Mouse (Mus musculus) hindbrain, postnatal 0 days (tissue): ENCODE results near the gene Ccsap. TPM values are rescaled to one million over a fixed set of nuclear protein-coding genes. Genes with fewer than 3 reads are reported as not detected.

ENCODE experiments used
- ATAC-seq: fragments of 200-750 bp; cut with Nextera tagmentation; 2 replicates; pipeline ENCODE4 v1.8.0; 2017; ENCODE audit warnings: mild to moderate bottlenecking, moderate TSS enrichment, moderate library complexity
- DNase-seq: peaks from one replicate; pipeline ENCODE4 v3.0.0-alpha.2; 2015; ENCODE audit warnings: low spot score
- H3K27ac ChIP-seq: fragments of 300-500 bp; sonication (generic); 2 replicates; pipeline ENCODE4 v1.5.1; 2014; ENCODE audit warnings: mild to moderate bottlenecking
- H3K27me3 ChIP-seq: fragments of 300-500 bp; sonication (generic); 2 replicates; pipeline ENCODE4 v1.6.1; 2014; ENCODE audit warnings: low read length, mixed read lengths; ENCODE audit not compliant: insufficient read depth
- H3K36me3 ChIP-seq: fragments of 300-500 bp; sonication (generic); 2 replicates; pipeline ENCODE4 v1.6.1; 2014; ENCODE audit warnings: low read length, mixed read lengths; ENCODE audit not compliant: insufficient read depth
- H3K4me1 ChIP-seq: fragments of 300-500 bp; sonication (generic); 2 replicates; pipeline ENCODE4 v1.6.1; 2014; ENCODE audit warnings: antibody characterized with exemption, low read length, mixed read lengths; ENCODE audit not compliant: insufficient read depth
- H3K4me2 ChIP-seq: fragments of 300-500 bp; sonication (generic); 2 replicates; pipeline ENCODE4 v1.6.1; 2014; ENCODE audit warnings: low read depth, mild to moderate bottlenecking, low read length, moderate library complexity, mixed read lengths
- H3K4me3 ChIP-seq: fragments of 300-500 bp; sonication (generic); 2 replicates; pipeline ENCODE4 v1.5.1; 2014; ENCODE audit warnings: low read length
- H3K9ac ChIP-seq: fragments of 300-500 bp; sonication (generic); replicated peaks from 2 replicates; pipeline ENCODE4 v1.6.1; 2014; ENCODE audit warnings: mild to moderate bottlenecking, low read length, moderate library complexity, mixed read lengths
- H3K9me3 ChIP-seq: fragments of 300-500 bp; sonication (generic); 2 replicates; pipeline ENCODE4 v1.6.1; 2016; ENCODE audit warnings: low read length, mixed read lengths
- CTCF ChIP-seq: IDR thresholded peaks from 2 replicates; pipeline ENCODE4 v1.5.1; 2016; ENCODE audit warnings: antibody characterized with exemption, control low read depth, low read depth
- WGBS: fragments of 180-500 bp; shearing (Covaris S2); extraction: QIAGEN DNeasy Blood & Tissue Kit; methylation state at CpG from one replicate; pipeline ENCODE4 v1.1.7; 2014; 5-methylcytosine and 5-hydroxymethylcytosine counted together
- polyA plus RNA-seq: library from polyadenylated mRNA; unstranded; fragments of >200 nt; fragmentation: Nextera tagmentation; extraction: Ambion mirVana; gene quantifications from 2 replicates; pipeline ENCODE4 v1.2.1, GENCODE M21; 2015
- total RNA-seq: library from RNA; depleted of rRNA; stranded (reverse); fragments of >200 nt; gene quantifications from 2 replicates; pipeline ENCODE4 v1.2.3, GENCODE M21; 2014; rRNA removed

Ccsap gene
- total RNA-seq: 13.4 and 14.8 TPM in 2 replicates
- polyA plus RNA-seq: 5.0 and 6.4 TPM in 2 replicates

DNA sequence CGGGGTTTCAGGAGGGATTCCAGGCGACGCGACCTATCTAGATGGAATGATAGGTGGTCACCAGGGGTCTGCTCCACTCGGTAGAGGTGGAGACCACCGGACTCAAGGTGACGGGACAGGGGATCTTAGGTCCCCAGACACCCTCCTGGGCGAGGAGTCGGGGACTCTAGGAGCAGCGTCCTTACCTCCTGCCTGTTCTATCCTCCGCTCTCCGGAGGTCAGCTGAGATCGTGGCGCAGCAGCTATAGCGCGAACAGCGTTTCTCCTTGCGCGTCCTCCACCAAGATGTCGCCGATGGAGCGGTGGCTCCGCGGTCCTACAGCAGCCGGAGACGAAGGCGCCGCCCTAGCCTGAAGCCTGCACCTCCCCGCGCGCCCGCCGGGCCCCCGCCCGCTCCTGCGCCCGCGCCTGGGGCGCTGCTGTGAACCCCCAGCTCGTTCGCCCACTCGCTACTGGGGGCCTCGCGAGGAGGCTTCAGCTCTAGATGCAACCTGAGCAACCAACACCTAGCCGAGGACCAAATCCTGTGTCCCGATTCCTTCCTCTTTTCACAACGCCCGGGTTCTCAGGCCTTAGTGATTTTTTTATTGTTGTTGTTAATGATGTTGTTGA lies at the start of gene Ccsap:
Gene Ccsap (minus strand): TSS at position 562 of the 612 bp plus-strand sequence.
- H3K9me3 ChIP-seq: no peaks in the 10 kb centered on the region
- WGBS: 2% methylated on average over 47 of the region's 48 CpGs
- peak within 1 kb of the TSS; percentile 84 for H3K27ac ChIP-seq
- peak within 1 kb of the TSS; percentile 79 for H3K9ac ChIP-seq
- no peaks in the 10 kb centered on the region for H3K36me3 ChIP-seq
- H3K4me2 ChIP-seq: peak within 1 kb of the TSS; percentile 96
- H3K4me3 ChIP-seq: peak within 1 kb of the TSS; percentile 93
- no peak for TF ChIP-seq CTCF
- ATAC-seq (peak; percentile 73; the same call in 1 of the 2 replicates), DNase-seq (peak; percentile 67)
- H3K4me1 ChIP-seq: no peaks in the 10 kb centered on the region
- no peaks in the 10 kb centered on the region for H3K27me3 ChIP-seq

DNA sequence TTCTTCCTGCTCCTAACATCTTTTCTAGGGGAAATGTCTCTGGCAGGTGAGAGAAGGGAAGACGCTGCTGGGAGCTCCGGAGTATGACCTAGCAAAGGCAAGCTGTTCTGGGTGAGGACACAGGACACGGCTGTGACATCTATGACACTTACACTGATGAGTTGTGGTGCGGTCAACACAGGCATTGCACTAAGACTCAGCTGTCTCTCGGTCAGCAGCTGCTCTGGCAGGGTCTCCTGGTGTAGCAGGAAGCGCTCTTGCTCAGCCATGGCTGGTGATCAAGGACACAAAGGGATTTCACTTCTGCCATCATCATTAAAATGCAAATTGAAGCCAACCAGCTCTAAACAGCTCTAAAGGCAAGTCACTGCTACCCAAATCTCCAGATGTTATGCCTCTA lies 47.6 kb upstream of the Ccsap start:
- H3K9me3 ChIP-seq: no peaks in the 10 kb centered on the region
- no peak overlapping the region for H3K9ac ChIP-seq
- no peaks in the 10 kb centered on the region for H3K4me1 ChIP-seq
- H3K4me2 ChIP-seq: no peak overlapping the region
- no peak overlapping the region for H3K4me3 ChIP-seq
- H3K27ac ChIP-seq: no peak overlapping the region
- no peak for ATAC-seq
- no peak for DNase-seq
- 85% methylated on average over 6 of the region's 6 CpGs for WGBS
- no peaks in the 10 kb centered on the region for H3K27me3 ChIP-seq
- H3K36me3 ChIP-seq: peaks cover 72% of the 10 kb centered on the region
- no peak for TF ChIP-seq CTCF

DNA sequence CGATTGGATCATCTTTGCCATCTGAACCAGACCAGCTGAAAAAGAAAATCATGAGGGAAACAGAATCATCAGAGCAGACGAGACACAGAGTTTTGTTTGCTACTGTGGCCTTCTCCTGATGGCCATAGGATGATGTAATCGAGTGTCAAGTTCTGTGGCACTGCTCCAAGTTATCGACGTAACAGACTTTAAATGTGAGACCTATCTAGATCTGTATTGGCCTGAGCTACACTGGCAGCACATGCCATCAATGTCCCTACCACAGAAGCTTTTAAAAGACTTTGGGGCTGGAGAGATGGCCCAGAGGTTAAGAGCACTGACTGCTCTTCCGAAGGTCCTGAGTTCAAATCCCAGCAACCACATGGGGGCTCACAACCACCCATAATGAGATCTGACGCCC lies 42.6 kb upstream of the Ccsap start:
- no peak overlapping the region for H3K9ac ChIP-seq
- no peaks in the 10 kb centered on the region for H3K9me3 ChIP-seq
- H3K4me3 ChIP-seq: no peak overlapping the region
- H3K36me3 ChIP-seq: peaks cover 55% of the 10 kb centered on the region
- WGBS: 88% methylated on average over 7 of the region's 7 CpGs
- H3K27ac ChIP-seq: no peak overlapping the region
- no peak overlapping the region for H3K4me2 ChIP-seq
- no peak for ATAC-seq
- TF ChIP-seq CTCF: no peak
- H3K4me1 ChIP-seq: no peaks in the 10 kb centered on the region
- no peaks in the 10 kb centered on the region for H3K27me3 ChIP-seq
- DNase-seq: no peak

DNA sequence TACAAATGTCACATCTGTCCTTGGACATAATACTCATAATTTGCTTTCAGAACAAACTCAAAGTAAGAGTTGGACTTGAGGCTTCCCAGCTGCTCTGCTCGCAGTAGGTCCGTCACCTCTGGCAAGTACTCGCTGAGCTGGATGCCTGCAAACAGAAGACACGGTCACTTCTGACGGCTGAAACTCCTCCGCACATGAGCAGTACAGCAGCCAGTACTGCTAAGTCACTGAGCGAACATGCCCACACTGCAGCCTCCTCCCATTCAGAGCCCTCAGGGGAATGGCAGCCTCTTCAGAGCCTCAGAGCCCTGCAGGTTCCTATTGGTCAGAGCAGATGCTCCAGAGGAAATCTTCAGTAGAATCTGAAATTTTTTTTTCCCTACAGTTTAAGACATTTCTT lies 39.4 kb upstream of the Ccsap start:
- peaks cover 9% of the 10 kb centered on the region; the same call in 1 of the 2 replicates for H3K27me3 ChIP-seq
- no peak overlapping the region for H3K9ac ChIP-seq
- TF ChIP-seq CTCF: no peak
- no peaks in the 10 kb centered on the region for H3K9me3 ChIP-seq
- 94% methylated on average over 7 of the region's 7 CpGs for WGBS
- H3K4me1 ChIP-seq: no peaks in the 10 kb centered on the region
- H3K36me3 ChIP-seq: peaks cover 30% of the 10 kb centered on the region
- no peak overlapping the region for H3K27ac ChIP-seq
- no peak overlapping the region for H3K4me2 ChIP-seq
- ATAC-seq: no peak
- no peak overlapping the region for H3K4me3 ChIP-seq
- no peak for DNase-seq

DNA sequence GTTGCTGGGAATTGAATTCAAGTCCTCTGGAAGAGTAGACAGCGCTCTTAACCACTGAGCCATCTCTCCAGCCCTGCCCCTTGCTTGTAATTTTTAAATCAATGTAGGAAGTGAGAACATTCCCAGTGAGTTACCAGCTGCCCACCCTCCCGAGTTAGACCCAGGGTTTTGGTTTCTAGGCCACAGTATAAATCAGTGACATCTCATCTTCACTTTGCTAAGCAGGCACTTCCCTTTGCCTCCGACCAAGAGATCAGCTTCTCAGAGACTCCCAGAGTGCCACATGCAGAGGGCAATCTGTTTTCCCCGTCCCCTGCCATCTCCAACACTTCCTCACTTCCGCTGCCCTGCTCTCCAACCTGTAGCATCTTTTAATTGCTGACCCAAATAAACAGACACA lies 38.6 kb upstream of the Ccsap start:
- Histone ChIP-seq H3K4me1 (no peaks in the 10 kb centered on the region), H3K36me3 (peaks cover 23% of the 10 kb centered on the region), H3K4me2 (no peak overlapping the region), H3K4me3 (no peak overlapping the region), H3K9me3 (no peaks in the 10 kb centered on the region), H3K27ac (no peak overlapping the region), H3K9ac (no peak overlapping the region), H3K27me3 (peaks cover 12% of the 10 kb centered on the region; the same call in 1 of the 2 replicates)
- DNase-seq (no peak), ATAC-seq (no peak)
- TF ChIP-seq CTCF: no peak
- WGBS: 83% methylated on average over 5 of the region's 5 CpGs

DNA sequence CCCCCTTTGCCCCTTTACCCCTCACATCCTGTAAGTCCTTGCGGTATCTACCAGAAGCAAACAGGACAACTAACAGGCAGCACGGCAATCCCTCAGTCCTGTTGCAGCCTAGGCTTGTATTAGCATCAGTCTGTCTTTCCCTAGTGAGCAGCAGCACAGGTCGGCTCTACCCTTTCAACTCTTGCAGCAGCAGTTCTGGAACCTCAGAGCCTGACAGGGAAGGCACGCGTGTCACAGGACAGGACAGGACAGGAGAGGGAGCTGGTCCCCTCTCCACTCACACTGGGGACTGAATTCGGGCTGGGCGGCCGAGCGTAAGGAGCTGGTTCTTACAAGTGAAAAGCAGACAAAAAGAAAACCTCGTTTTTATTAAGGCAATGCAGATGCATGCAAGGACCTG lies 36.8 kb upstream of the Ccsap start:
- no peaks in the 10 kb centered on the region for H3K9me3 ChIP-seq

DNA sequence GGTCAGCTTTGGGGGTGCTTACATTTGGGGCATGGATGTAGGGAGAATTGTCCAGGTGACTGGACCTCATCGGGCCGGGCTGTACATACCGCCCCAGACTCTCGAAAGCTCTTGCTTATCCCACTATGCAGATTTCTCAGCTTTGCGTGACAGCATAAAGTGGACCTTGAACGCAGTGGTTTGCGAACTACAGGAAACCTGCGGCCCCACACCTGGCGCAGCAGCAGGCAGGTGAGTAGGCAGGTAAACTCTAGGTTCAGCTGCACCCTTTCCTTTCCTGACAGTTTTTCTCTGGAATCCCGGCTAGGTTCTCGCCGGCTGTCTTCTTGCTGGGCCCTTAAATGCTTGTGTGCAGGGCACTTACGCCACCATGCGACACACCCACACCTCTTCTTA lies 36.4 kb upstream of the Ccsap start:
- no peak for DNase-seq
- Histone ChIP-seq H3K9ac (no peak overlapping the region), H3K4me3 (no peak overlapping the region), H3K27me3 (peaks cover 19% of the 10 kb centered on the region), H3K9me3 (no peaks in the 10 kb centered on the region), H3K27ac (no peak overlapping the region), H3K4me2 (no peak overlapping the region), H3K4me1 (peaks cover 8% of the 10 kb centered on the region), H3K36me3 (peaks cover 8% of the 10 kb centered on the region; the same call in 1 of the 2 replicates)
- ATAC-seq: no peak
- 70% methylated on average over 14 of the region's 14 CpGs for WGBS
- no peak for TF ChIP-seq CTCF

More for the DNA sequence above, 36.8 kb upstream of the Ccsap start:
- H3K36me3 ChIP-seq: peaks cover 12% of the 10 kb centered on the region
- H3K27me3 ChIP-seq: peaks cover 19% of the 10 kb centered on the region
- ATAC-seq (no peak), DNase-seq (no peak)
- H3K27ac ChIP-seq: no peak overlapping the region
- H3K4me3 ChIP-seq: no peak overlapping the region
- H3K4me1 ChIP-seq: peaks cover 5% of the 10 kb centered on the region; the same call in 1 of the 2 replicates
- H3K4me2 ChIP-seq: no peak overlapping the region
- 55% methylated on average over 10 of the region's 10 CpGs for WGBS
- TF ChIP-seq CTCF: no peak
- H3K9ac ChIP-seq: no peak overlapping the region
